Mouse (Mus musculus): ENCODE data around the gene Crebzf. TPM values are rescaled to one million over a fixed set of nuclear protein-coding genes. Genes with fewer than 3 reads are reported as not detected.

The Crebzf gene
- total RNA-seq (2023): 247 TPM

GRCm38 (mm10) chr7:90442518-90443080 is at the start of gene Crebzf:
Gene Crebzf (plus strand): TSS chr7:90442729.

GRCm38 (mm10) chr7:90426020-90427001 is 16.2 kb upstream of the Crebzf start, which contains the start of gene Ccdc89:
Gene Ccdc89 (plus strand): TSS chr7:90426577.

GRCm38 (mm10) chr7:90456845-90457468 is 14.4 kb downstream of the Crebzf start, which contains the start of gene Tmem126a:
Gene Tmem126a (minus strand): TSS chr7:90457229.

GRCm38 (mm10) chr7:90475793-90476312 is 33.3 kb downstream of the Crebzf start, which contains the start of gene Tmem126b:
Gene Tmem126b (minus strand): TSS chr7:90476001.

GRCm38 (mm10) chr7:90476313-90477245 is 34.0 kb downstream of the Crebzf start, which contains the start of gene Dlg2:
Gene Dlg2 (plus strand): TSS chr7:90476672.

Other genes starting within 250 kb of the Crebzf start
- gene Ccdc83, start 177.0 kb upstream of the Crebzf start, total RNA-seq (2023): not detected
- gene Sytl2, start 140.5 kb upstream of the Crebzf start, total RNA-seq (2023): 37.8 TPM
- gene Ccdc89, start 16.2 kb upstream of the Crebzf start, total RNA-seq (2023): not detected
- gene Tmem126a, start 14.5 kb downstream of the Crebzf start, total RNA-seq (2023): 21.3 TPM
- 5.7 TPM for gene Tmem126b, start 33.3 kb downstream of the Crebzf start, total RNA-seq (2023)
- gene Dlg2, start 33.9 kb downstream of the Crebzf start, total RNA-seq (2023): 0.59 TPM